Mouse (Mus musculus): Measurements from ENCODE around the gene Casp8.

- TF ChIP-seq POLR2A (IDR thresholded peaks at IDR 0.05; ENCODE audit: borderline replicate concordance, control insufficient read depth, low read depth, low read length) (no peak), CTCF (IDR thresholded peaks at IDR 0.05; ENCODE audit: control insufficient read depth, insufficient read depth, low read length) (no peak)
Observed at GRCm38 (mm10) chr1:58760581-58760980, 34.6 kb upstream of the Casp8 start.

Data from bone marrow, adult 2 months (tissue).